Mouse (Mus musculus) liver, embryonic 14.5 days (tissue): ENCODE measurements at regions not wholly inside any gene's neighbourhood (a gene's known extent, or its start where the extent isn't known, plus 50 kb on each side); places are given as distances from the start of the nearest gene placed in this dataset.

ENCODE experiments used
- CTCF ChIP-seq: IDR thresholded peaks from 2 replicates; pipeline ENCODE4 v1.5.1; 2016; ENCODE audit warnings: antibody characterized with exemption, low read depth, control low read depth
- EP300 ChIP-seq: IDR thresholded peaks from 2 replicates; pipeline ENCODE4 v1.6.1; 2016; ENCODE audit warnings: antibody characterized with exemption, low read depth

GRCm38 (mm10) chr11:110610831-110611230 is 211.9 kb downstream of the Map2k6 start:
- TF ChIP-seq CTCF, result no peak
- no peak for TF ChIP-seq EP300
